Mouse (Mus musculus): ENCODE data around the gene Adpgk. TPM values are rescaled to one million over a fixed set of nuclear protein-coding genes. Genes with fewer than 3 reads are reported as not detected.
"Not testable (repeated sequence)": the region's sequence is repeated elsewhere in the genome, so short reads cannot be mapped to it uniquely, and the experiment has no call there.

The Adpgk gene
- total RNA-seq, 2 experiments from 2014 or later: 11.3 to 12.6 TPM

DNA sequence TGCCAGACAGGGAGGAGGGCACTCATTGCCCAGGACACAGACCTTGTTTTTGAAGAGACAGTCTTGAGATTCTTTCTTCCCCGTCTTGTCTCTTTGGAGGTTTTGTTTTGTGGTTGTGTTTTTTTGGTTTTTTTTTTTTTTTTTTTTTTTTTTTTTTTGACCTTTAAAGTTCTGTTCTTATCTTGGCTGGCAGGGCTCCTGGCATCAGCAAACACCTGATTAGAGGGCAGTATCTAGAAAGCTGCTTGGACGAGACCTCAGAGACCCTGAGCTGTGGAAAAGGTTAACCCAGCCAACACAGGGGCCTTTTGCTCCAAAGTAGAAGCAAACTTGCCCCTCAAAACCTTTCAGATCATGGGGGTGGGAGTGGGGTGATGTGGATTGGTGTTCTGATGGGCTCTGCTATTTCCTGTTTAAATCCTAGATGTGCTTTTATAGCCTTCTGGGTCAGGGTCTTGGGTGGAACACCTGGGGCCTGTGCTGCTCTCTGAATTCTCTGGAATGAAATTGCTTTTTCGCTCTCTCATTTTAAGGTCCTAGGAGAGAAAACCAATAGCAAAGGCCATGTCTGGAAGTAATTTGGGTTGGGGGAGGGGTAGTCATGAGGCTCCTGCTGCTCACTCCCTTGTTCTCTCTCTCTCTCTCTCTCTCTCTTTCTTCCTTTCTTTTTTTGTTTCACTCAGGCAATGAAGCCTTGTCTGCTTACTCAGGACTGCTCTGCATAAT lies 2.5 kb upstream of the Adpgk start:
- DNase-seq: no peak
- intact Hi-C loops (cut with DNase I): no loop called here

DNA sequence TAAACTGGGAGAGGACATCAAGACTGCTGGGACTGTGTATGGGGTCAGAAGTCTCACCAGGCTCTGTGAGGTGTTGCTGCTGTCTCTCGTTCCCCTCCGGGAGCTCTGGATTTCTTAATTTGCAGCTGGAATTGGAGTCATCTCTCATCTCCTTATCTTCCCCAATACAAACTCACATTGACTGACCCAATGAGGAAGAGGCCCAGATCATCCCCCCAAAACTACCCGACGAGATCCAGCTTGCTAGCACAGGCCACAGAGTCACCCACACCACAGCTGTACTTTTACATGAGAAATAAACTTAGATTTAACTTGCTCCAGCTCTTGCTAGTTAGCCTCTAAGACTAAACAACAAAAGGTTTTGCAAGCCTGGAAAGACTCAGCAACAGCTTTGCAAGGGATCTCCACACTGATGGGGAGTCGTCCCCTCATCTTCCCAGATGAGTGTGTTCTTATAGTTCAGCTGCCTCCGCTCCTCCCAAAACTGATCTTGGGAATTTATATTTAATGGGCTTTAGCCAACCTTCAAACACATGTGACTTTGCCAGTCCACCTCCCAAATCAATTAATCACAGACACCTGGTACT lies 1.7 kb upstream of the Adpgk start:
- intact Hi-C loops (cut with DNase I): loop anchor here (5.0 kb wide), 2 partner anchors 133 to 198 kb away; partner anchors contain the start of gene Arih1
- no peak for DNase-seq

DNA sequence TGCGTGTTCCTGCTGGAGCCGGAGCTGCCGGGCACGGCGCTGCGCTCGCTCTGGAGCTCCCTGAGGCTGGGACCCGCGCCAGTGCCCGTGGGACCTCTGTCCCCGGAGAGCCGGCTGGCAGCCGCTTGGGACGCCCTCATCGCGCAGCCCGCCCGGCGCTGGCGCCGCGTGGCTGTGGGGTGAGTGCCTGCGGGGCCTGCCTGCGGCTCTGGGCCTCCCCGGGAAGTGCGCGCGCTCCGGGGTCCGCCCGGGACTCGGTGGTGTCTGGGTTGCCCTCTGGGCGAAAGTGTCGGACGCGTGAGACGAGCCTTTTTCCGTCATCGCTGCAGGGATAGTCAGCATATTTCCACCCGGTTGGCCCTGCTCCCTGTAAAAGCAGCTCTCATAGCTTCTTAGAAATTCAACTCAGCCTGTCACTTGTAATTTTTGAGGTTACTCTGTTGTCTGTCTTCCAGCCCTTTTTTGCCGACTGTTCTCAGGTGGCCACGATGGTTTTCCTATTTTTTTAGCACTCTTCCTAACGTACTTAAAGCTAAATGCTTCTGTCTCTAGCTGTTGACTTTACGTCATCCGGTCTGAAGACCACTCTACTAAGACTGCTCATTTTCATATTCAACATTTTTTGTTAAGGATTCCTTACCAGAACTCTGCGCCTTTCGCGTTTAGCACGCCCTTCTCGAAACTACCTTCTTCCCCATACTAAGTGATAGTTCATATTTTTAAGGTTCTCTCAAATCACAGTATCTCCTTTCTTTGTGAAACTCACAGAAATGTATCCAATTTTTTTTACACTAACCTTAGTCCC lies 532 bp downstream of the Adpgk start:
- intact Hi-C loops (cut with DNase I): loop anchor here (5.0 kb wide), 2 partner anchors 130 to 195 kb away; partner anchors contain the start of gene Arih1
- DNase-seq: no peak

DNA sequence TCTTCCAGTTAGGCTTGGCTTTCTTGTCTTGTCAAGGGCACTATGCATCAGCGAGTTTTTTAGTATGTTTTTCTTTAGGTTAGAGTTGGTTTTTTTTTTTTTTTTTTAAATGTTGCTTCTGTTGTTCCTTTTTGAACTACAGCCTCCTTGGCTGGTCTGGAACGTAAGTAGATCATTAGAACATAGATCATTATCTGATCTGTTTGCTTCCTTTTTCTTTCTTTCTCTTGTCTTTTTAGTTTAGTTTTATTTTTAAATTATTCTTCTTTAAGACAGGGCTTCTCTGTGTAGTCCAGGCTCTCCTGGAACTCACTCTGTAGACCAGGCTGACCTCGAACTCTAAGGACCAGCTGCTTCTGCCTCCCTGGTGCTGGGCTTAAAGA lies 1.1 kb downstream of the Adpgk start:
- intact Hi-C loops (cut with DNase I): loop anchor here (5.0 kb wide), 2 partner anchors 130 to 195 kb away; partner anchors contain the start of gene Arih1
- no peak for DNase-seq

- no peak for DNase-seq
- intact Hi-C loops (cut with DNase I): no loop called here
Observed at GRCm38 (mm10) chr9:59296419-59296818, 5.1 kb downstream of the Adpgk start.

- DNase-seq: no peak
- intact Hi-C loops (cut with DNase I): no loop called here
Observed at GRCm38 (mm10) chr9:59307890-59308289, 16.5 kb downstream of the Adpgk start.

DNA sequence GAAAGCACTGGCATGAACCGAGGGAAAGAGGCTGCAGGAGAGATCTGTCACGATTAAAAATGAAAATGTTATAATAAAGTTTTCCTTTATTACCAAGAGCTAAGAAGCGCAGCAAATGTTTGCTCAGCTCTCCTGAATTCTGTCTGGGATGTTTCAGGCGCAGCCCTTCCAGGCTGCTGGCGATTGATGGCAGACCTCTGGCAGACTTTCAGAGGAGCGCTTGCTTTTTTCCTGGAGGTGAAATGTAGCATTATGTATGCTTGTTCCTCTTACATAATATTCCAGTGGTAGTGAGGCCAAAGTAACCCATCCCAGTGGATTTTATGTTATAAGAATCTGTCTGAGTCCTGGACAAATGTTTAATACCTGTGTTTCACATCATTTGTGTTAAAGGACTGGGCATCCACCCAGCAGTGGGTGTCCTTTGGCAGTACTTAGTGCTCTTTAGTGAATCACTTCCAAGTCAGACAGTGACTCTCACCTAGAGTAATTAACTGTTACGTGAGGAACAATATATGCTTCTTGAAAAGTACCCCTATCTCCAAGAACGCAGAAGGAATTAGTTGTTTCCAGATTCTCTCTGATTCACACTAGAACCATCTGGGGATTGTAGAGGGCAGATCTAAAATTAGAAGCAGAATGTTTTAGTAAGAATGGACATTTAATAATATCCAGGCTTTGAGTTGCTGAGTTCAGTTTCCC lies 19.4 kb downstream of the Adpgk start:
- intact Hi-C loops (cut with DNase I): no loop called here
- peak; percentile 7 to 16 for DNase-seq

- intact Hi-C loops (cut with DNase I): no loop called here
- DNase-seq: no peak
Observed at GRCm38 (mm10) chr9:59311284-59311670, 19.9 kb downstream of the Adpgk start.

- DNase-seq: no peak
- intact Hi-C loops (cut with DNase I): no loop called here
Observed at GRCm38 (mm10) chr9:59316206-59316605, 24.8 kb downstream of the Adpgk start.

GRCm38 (mm10) chr9:59324351-59324750 lies 33.0 kb downstream of the Adpgk start:
- no peak for DNase-seq
- intact Hi-C loops (cut with DNase I): no loop called here

DNA sequence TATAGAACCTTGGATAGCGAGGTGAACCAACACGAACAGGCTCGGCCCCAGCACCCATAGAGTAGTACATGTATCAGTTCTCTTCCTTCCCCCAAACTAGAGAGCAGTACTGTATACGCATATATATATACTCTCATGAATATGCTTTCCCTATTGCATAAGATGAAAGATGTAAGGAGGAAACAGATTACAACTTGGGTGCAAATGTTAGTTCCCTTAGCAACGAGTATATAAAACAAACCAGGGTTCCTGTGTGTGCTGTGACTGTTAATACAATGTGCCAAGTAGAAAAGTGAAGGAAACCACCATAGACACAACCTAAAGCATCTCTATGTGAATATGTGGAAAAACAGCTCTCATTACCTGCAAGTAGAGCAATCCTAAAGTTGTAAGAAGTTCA lies 38.7 kb downstream of the Adpgk start:
- intact Hi-C loops (cut with DNase I): no loop called here
- DNase-seq: no peak

DNA sequence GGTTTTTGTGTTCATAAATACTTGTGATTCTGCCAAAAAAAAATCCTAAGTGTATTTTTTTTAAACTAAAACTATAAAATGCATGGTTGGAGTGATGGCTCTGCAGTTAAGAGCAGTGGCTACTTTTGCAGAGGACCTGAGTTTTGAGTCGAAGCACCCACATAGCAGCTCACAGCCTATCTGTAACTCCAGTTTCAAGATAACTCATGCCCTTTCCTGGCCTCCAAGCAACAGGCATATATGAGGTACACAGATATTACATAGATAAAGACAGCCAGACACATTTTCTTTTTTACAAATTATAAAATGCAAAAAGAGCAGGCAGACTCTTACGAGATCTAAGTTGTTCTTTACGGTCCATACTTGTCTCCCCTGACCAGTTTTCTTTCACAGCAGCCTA lies 45.2 kb downstream of the Adpgk start:
- intact Hi-C loops (cut with DNase I): no loop called here
- no peak for DNase-seq

- DNase-seq: no peak
- intact Hi-C loops (cut with DNase I): no loop called here
Observed at GRCm38 (mm10) chr9:59337889-59338288, 46.5 kb downstream of the Adpgk start.

DNA sequence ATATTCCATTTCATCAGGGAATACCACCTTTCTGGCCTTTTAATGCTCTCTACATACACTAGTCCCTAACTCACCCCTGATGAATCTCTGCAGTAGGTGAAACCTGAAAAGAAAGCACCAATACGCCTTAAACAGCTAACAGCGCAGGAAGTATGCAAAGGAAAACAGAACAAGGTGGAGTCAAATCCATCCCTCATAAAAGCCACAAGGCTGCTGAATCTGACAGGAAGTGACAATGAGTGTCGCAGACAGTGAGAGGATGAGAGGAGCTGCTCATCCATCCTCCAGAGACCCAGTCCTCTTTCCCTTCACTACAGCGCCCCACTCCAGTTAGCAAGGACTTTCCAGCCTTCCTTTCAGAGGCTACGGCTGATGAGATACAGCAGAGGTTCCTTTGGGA lies 47.1 kb downstream of the Adpgk start:
- no peak for DNase-seq
- intact Hi-C loops (cut with DNase I): no loop called here

DNA sequence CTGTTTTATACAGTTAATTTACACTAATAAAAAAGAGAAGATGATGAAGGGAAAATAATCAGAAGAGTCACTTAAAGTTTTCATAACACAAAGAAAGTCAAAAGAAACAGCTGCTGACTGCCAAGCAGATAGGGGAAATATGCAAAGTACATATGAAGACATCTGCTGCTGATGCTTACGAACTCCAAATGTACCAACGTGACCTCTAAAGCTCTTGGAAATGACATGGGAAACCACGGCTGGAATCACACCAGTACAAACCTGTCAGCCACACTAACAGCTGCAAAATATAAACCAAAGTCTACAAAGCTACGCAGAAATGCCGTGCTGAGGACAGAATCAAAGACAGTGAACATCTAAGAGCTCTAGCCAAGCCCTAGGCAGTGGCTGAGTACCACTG lies 47.7 kb downstream of the Adpgk start:
- intact Hi-C loops (cut with DNase I): no loop called here

GRCm38 (mm10) chr9:59340002-59340401 lies 48.6 kb downstream of the Adpgk start:
- intact Hi-C loops (cut with DNase I): loop anchor here (1.0 kb wide), 1 partner anchor 225 kb away; no protein-coding TSS in a partner anchor
- DNase-seq: no peak

More for the DNA sequence above, 47.7 kb downstream of the Adpgk start:
- DNase-seq: no peak

DNA sequence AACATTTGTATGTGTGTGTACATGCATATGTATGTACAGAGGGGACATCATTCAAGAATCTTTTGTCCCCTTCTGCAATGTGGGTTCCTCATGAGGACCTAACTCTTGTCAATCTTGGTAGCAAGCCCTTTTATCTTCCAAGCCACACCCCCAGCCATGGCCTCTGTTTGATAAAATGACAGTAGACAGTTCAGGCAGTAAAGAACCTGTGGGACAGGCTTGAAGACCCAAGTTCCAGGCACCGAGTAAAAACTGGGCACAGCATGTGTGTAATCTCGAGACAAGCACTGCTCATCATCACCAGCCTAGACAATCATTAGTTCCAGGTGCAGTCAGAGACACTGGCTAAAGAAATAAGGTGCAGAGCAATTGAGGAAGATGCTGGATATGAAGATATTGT lies 54.8 kb downstream of the Adpgk start:
- DNase-seq: no peak
- intact Hi-C loops (cut with DNase I): no loop called here

- DNase-seq: no peak
- intact Hi-C loops (cut with DNase I): loop anchor here (5.0 kb wide), 1 partner anchor 135 kb away; the partner anchor contains the start of gene Arih1
Observed at GRCm38 (mm10) chr9:59352586-59353252, 61.4 kb downstream of the Adpgk start.

DNA sequence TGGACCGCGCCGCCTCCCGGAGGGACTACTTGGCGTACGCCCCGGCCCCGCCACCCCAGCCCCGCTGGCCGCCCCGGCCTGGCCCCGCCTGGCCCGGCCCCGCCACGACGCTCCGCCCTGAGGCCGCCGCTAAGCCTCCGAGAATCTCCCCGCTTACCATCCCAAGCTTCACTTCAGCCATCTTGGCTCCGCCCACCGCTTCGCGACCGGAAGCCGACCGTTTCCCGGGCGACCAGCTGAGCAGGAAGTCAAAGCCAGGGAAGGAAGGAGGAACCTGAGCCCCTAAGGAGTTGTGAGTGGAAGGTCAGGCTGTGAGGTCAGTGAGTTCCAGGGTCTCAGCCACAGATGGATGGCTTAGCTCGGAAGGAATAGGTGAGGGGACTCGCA lies 61.9 kb downstream of the Adpgk start, which contains the start of gene Bbs4:
TSS of gene Bbs4 (minus strand) at position 256 of the 387 bp plus-strand sequence.
- DNase-seq: peak; percentile 94 to 96
- intact Hi-C loops (cut with DNase I): loop anchor here (5.0 kb wide), 1 partner anchor 134 kb away; the partner anchor contains the start of gene Arih1

GRCm38 (mm10) chr9:59358041-59358440 lies 66.7 kb downstream of the Adpgk start:
- DNase-seq; intact Hi-C loops (cut with DNase I): not testable (repeated sequence)
